Mouse (Mus musculus) spleen, adult 2 months (tissue): ENCODE results near the gene Car11. TPM values are rescaled to one million over a fixed set of nuclear protein-coding genes. Genes with fewer than 3 reads are reported as not detected.

Experiments
- DNase-seq, 2 experiments: peaks; one replicate each; pipeline versions ENCODE4 v3.0.0 to v3.0.0-alpha.2; 2012 to 2021; ENCODE audit warnings: low spot score in 2 of 2, low read depth in 1 of 2
- H3K27ac ChIP-seq: fragments of 200-500 bp; 2 replicates; pipeline ENCODE4 v1.5.1; 2012; ENCODE audit warnings: low read length, inconsistent platforms; ENCODE audit not compliant: insufficient read depth
- H3K27me3 ChIP-seq: fragments of 200-500 bp; 2 replicates; pipeline ENCODE4 v1.6.1; 2012; ENCODE audit warnings: mild to moderate bottlenecking, moderate library complexity, low read length, inconsistent platforms; ENCODE audit not compliant: control insufficient read depth, insufficient read depth
- H3K36me3 ChIP-seq: fragments of 200-500 bp; 2 replicates; pipeline ENCODE4 v1.6.1; 2012; ENCODE audit warnings: mild to moderate bottlenecking, low read length, inconsistent platforms; ENCODE audit not compliant: control insufficient read depth, insufficient read depth
- H3K4me1 ChIP-seq: fragments of 200-500 bp; 2 replicates; pipeline ENCODE4 v1.6.1; 2011; ENCODE audit warnings: inconsistent platforms; ENCODE audit not compliant: control insufficient read depth, insufficient read depth, insufficient read length
- H3K4me3 ChIP-seq: fragments of 200-500 bp; 2 replicates; pipeline ENCODE4 v1.5.1; 2011; ENCODE audit warnings: mild to moderate bottlenecking, inconsistent platforms; ENCODE audit not compliant: insufficient read depth, insufficient read length; ENCODE audit errors: extremely low read depth
- CTCF ChIP-seq: fragments of 200-500 bp; IDR thresholded peaks from 2 replicates; pipeline ENCODE4 v1.5.1; 2011; ENCODE audit warnings: mild to moderate bottlenecking, inconsistent platforms; ENCODE audit not compliant: insufficient read depth, insufficient read length, insufficient replicate concordance; ENCODE audit errors: extremely low read depth
- POLR2A ChIP-seq: fragments of 200-500 bp; IDR thresholded peaks from 2 replicates; pipeline ENCODE4 v1.6.1; 2011; ENCODE audit warnings: low read depth, low read length, inconsistent platforms
- WGBS: fragments of 180-500 bp; shearing (Covaris S2); methylation state at CpG from one replicate; pipeline ENCODE4 v1.1.7; 2018; 5-methylcytosine and 5-hydroxymethylcytosine counted together
- polyA plus RNA-seq: library from polyadenylated mRNA; depleted of rRNA; stranded (reverse); fragments of >200 nt; gene quantifications from 2 replicates; pipeline ENCODE4 v1.2.3, GENCODE M21; 2012

Car11 gene
- polyA plus RNA-seq, 1 experiment, result 2.4 TPM

DNA sequence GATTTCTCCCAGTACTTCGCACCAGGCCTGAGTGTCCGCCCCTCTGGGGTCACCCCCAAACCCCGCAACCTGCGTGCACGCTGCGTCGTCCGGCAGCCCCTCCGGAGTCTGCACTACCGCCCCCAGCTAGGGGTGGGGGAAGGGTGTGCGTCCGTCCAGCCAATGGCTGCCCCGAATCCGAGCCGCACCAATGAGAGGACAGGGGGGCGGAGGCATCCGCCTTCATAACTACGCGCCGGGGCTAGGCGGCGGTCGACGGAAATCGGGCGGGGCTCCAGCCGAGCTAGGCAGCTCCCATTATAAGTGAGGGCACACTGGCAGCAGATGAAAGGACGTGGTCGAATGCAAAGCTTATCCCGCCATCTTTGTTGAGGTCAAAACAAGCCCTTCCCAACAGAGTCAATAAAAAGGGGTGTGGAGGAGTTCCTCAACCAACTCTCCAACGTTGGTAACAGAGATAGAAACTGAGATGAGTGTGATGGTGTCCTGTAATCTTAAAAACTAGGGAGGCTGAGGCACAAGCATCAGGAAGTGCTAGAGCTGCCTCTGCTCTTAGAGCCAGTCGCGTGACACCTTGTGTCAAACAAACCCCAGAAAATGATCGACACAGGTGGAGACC lies 15.6 kb downstream of the Car11 start, which contains the start of gene Rpl18:
Gene Rpl18, plus strand, starts transcription at position 368 of the 619 bp plus-strand sequence.
- peak; percentile 53 for TF ChIP-seq POLR2A
- TF ChIP-seq CTCF, result no peak
- no peaks in the 10 kb centered on the region for H3K27me3 ChIP-seq
- peaks cover 5% of the 10 kb centered on the region; the same call in 1 of the 2 replicates for H3K4me1 ChIP-seq
- H3K4me3 ChIP-seq, result peak within 1 kb of the TSS; percentile 83
- WGBS, result 6% methylated on average over 34 of the region's 34 CpGs
- peak; percentile 91 to 97 for DNase-seq
- peaks cover 35% of the 10 kb centered on the region for H3K36me3 ChIP-seq
- peak within 1 kb of the TSS; percentile 48 for H3K27ac ChIP-seq

DNA sequence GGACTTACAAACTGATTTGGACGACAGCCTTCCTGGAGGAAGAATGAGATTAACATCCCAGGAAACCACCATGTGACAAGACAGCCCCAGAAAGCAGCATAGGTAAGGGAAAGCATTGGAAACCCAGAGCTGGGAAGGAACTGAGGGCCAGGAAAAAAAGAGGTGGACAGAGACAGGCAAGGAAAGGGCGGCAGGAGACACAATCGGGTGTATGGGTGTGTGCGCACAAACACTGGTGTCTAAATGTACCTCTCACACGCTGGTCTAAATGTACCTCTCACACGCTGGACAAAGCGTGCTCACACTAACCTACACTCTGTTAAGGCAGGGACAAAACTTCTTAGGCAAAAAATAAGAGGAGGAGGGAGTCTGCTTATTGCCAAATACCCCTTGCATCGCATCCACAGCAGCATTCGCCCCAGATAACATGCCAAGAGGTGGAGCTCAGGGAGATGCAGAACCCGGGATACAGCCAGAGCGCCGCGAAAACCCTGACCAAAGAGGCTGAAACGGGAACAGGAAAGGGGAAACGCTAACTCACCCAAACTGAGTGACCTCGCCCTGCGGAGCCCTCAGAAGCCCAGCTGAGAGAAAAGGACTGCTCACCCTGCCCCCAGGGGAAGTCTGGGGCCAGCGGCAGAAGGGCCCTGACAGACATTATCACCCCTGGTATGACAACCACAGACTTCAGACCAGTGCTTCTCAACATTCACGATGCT lies 16.3 kb downstream of the Car11 start:
- TF ChIP-seq CTCF (no peak), POLR2A (no peak)
- DNase-seq, result no peak
- H3K4me1 ChIP-seq, result peaks cover 5% of the 10 kb centered on the region; the same call in 1 of the 2 replicates
- H3K27ac ChIP-seq, result peak overlapping the region; percentile 48
- 57% methylated on average over 19 of the region's 19 CpGs for WGBS
- peaks cover 36% of the 10 kb centered on the region for H3K36me3 ChIP-seq
- no peaks in the 10 kb centered on the region for H3K27me3 ChIP-seq
- no peak overlapping the region for H3K4me3 ChIP-seq

DNA sequence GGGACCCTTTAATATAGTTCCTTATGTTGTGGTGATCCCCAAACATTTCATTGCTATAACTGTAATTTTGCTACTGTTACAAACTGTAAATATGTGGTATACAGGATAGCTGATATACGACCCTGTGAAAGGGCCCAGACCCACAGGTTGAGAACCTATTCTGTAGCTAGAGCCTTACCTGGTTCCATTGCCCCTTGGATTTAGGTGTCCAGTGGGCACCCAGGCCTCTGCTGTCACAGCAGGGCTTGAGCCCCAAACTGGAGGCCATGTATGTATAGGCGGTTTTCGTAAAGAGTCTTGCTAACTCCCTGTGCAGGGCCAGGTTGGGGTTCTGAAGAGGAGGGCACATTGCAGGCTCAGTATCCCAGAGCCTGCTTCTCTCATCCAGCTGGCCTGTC lies 16.8 kb downstream of the Car11 start:
- peaks cover 34% of the 10 kb centered on the region for H3K36me3 ChIP-seq
- H3K27ac ChIP-seq, result 0 out of 2 replicates have a peak overlapping the region, but pooled peaks have one; percentile 25
- H3K4me3 ChIP-seq, result peak overlapping the region; percentile 24; the same call in 1 of the 2 replicates
- H3K27me3 ChIP-seq, result no peaks in the 10 kb centered on the region
- 80% methylated on average over 3 of the region's 3 CpGs for WGBS
- peaks cover 5% of the 10 kb centered on the region; the same call in 1 of the 2 replicates for H3K4me1 ChIP-seq
- no peak for DNase-seq
- no peak for TF ChIP-seq CTCF
- TF ChIP-seq POLR2A, result no peak

DNA sequence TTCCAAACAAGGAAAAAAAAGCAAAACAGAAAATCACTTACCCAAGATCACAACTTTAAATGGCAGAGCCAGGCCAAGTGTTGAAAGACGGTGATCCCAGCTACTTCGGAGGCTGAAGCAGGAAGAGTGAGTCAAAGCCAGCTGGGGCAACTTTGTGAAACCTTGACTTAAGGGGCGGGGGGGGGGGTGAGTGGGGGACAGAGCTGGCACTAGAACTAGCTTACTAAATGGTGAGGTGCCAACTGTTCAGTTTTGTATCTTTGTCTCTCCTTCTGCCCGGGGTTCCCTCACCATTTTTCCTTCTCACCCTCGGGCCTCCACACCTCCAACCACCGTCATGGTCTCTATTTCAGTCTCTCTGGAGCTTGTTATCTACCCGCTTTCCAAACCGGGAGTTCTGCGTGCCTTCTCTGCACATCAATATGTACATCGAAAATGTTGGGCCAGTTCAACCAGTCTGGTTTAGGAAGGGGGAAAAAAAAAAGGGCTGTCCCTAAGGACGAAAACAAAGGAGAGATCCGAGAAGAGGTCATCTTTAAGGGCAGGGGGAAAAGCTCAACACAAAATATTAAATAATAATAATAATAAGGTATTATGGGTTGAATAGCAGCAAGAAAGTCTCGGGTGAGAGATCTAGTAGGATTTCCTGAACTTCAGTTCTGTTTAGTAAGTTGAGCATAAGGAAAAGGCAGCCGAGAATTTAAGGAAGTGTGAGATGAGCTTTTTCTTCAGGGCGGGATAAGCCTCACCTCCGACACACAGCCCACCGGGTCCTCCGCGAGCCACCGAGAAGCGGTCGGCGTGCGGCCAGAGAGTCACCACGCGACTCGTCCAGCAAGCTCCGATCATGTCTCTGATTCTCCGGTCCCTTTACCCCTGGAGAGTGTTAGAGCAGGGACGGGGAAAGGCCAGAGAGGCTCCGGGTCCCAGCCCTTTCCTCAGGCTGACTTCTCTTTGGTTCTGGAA lies 17.6 kb downstream of the Car11 start:
- TF ChIP-seq POLR2A (no peak), CTCF (no peak)
- Histone ChIP-seq H3K4me3 (peak overlapping the region; percentile 90), H3K4me1 (peaks cover 5% of the 10 kb centered on the region; the same call in 1 of the 2 replicates), H3K27ac (peak overlapping the region; percentile 93), H3K36me3 (peaks cover 31% of the 10 kb centered on the region), H3K27me3 (no peaks in the 10 kb centered on the region)
- DNase-seq, result no peak
- WGBS, result 7% methylated on average over 31 of the region's 31 CpGs

DNA sequence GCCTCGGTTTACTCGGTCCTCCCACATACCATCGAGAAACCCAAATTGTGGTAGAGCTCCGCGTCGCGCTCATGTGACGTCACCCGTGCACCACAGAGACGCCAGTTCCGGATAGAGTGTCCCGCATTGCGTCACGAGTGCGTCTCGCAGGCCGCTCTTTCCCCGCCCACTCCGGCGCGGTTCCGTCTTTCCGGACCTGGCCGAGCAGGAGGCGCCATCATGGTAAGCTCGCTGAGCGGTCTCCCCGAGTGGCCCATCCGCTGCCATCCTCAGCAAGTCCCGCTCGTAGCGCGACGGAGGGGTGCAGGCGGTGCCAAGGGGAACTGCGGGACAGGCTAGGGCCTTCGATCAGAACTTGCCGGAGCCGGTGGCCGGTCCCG lies 18.3 kb downstream of the Car11 start, which contains the start of gene Sphk2:
Gene Sphk2, minus strand, starts transcription at position 85 of the 380 bp plus-strand sequence.
- peaks cover 5% of the 10 kb centered on the region; the same call in 1 of the 2 replicates for H3K4me1 ChIP-seq

DNA sequence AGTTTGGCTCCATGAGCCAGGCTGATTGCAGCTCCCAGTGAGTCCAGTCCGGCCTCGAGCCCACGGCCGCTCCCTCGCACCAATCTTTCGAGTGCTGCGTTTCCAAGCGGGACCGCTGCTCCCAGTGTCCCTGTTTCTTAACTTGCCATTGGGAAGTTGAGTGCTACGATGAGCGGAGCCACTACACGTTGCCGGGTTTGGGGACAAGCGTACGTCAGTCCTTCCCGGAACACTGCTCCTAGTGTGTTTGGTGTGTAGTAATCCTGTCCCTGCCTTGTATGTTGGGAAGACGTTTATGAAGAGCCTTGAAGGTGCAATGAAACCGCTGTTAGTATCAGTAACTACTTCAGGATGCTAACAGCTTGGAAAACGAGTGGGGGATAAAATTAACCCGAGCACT lies 18.7 kb downstream of the Car11 start:
- peak overlapping the region; percentile 82 for H3K27ac ChIP-seq
- no peaks in the 10 kb centered on the region for H3K27me3 ChIP-seq
- TF ChIP-seq CTCF (no peak), POLR2A (no peak)
- no peak for DNase-seq
- peak overlapping the region; percentile 90 for H3K4me3 ChIP-seq
- H3K4me1 ChIP-seq, result peaks cover 5% of the 10 kb centered on the region; the same call in 1 of the 2 replicates
- whole genome bisulfite sequencing, result under 1% methylated on average over 20 of the region's 20 CpGs
- H3K36me3 ChIP-seq, result peaks cover 20% of the 10 kb centered on the region

More for the DNA sequence above, 18.3 kb downstream of the Car11 start, which contains the start of gene Sphk2:
- H3K27me3 ChIP-seq, result no peaks in the 10 kb centered on the region
- DNase-seq, result peak; percentile 94 to 97
- WGBS, result under 1% methylated on average over 41 of the region's 41 CpGs
- TF ChIP-seq POLR2A (peak; percentile 97), CTCF (no peak)
- peaks cover 24% of the 10 kb centered on the region for H3K36me3 ChIP-seq
- peak within 1 kb of the TSS; percentile 90 for H3K4me3 ChIP-seq
- H3K27ac ChIP-seq, result peak within 1 kb of the TSS; percentile 93
